Mouse (Mus musculus) hindbrain, embryonic 14.5 days (tissue): Measurements from ENCODE around the gene Fkbp1b. TPM values are rescaled to one million over a fixed set of nuclear protein-coding genes. Genes with fewer than 3 reads are reported as not detected.
"Not testable (repeated sequence)": the region's sequence is repeated elsewhere in the genome, so short reads cannot be mapped to it uniquely, and the experiment has no call there.

Experiments used
- ATAC-seq: fragments of 200-750 bp; cut with Nextera tagmentation; 2 replicates; pipeline ENCODE4 v1.8.0; 2017; ENCODE audit warnings: moderate number of reproducible peaks, mild to moderate bottlenecking, moderate TSS enrichment, moderate library complexity; ENCODE audit not compliant: low FRiP score
- DNase-seq: peaks from one replicate; pipeline ENCODE4 v3.0.0-alpha.2; 2015; ENCODE audit warnings: low spot score
- H3K27ac ChIP-seq: fragments of 300-500 bp; sonication (generic); 2 replicates; pipeline ENCODE4 v1.5.1; 2014; ENCODE audit warnings: mild to moderate bottlenecking, moderate library complexity
- H3K27me3 ChIP-seq: fragments of 300-500 bp; sonication (generic); 2 replicates; pipeline ENCODE4 v1.6.1; 2014; ENCODE audit warnings: mild to moderate bottlenecking, low read length, mixed read lengths; ENCODE audit not compliant: control insufficient read depth, insufficient read depth
- H3K36me3 ChIP-seq: fragments of 300-500 bp; sonication (generic); replicated peaks from 2 replicates; pipeline ENCODE4 v1.6.1; 2014; ENCODE audit not compliant: control insufficient read depth, insufficient read depth
- H3K4me1 ChIP-seq: fragments of 300-500 bp; sonication (generic); replicated peaks from 2 replicates; pipeline ENCODE4 v1.6.1; 2014; ENCODE audit warnings: antibody characterized with exemption, low read length, mixed read lengths; ENCODE audit not compliant: control insufficient read depth, insufficient read depth
- H3K4me2 ChIP-seq: fragments of 300-500 bp; sonication (generic); replicated peaks from 2 replicates; pipeline ENCODE4 v1.6.1; 2014; ENCODE audit warnings: mild to moderate bottlenecking, moderate library complexity
- H3K4me3 ChIP-seq: fragments of 300-500 bp; sonication (generic); replicated peaks from 2 replicates; pipeline ENCODE4 v1.5.1; 2014; ENCODE audit warnings: mild to moderate bottlenecking, low read length
- H3K9ac ChIP-seq: fragments of 300-500 bp; sonication (generic); 2 replicates; pipeline ENCODE4 v1.6.1; 2014
- H3K9me3 ChIP-seq: fragments of 300-500 bp; sonication (generic); 2 replicates; pipeline ENCODE4 v1.6.1; 2016; ENCODE audit warnings: low read length; ENCODE audit not compliant: control insufficient read depth
- WGBS: fragments of 180-500 bp; shearing (Covaris S2); extraction: QIAGEN DNeasy Blood & Tissue Kit; methylation state at CpG from one replicate; pipeline ENCODE4 v1.1.7; 2014; 5-methylcytosine and 5-hydroxymethylcytosine counted together
- polyA plus RNA-seq: library from polyadenylated mRNA; unstranded; fragments of >200 nt; fragmentation: Nextera tagmentation; extraction: Ambion mirVana; gene quantifications from 2 replicates; pipeline ENCODE4 v1.2.1, GENCODE M21; 2014

The Fkbp1b gene
- polyA plus RNA-seq, 1 experiment from 2014 or later = 50.6 TPM

DNA sequence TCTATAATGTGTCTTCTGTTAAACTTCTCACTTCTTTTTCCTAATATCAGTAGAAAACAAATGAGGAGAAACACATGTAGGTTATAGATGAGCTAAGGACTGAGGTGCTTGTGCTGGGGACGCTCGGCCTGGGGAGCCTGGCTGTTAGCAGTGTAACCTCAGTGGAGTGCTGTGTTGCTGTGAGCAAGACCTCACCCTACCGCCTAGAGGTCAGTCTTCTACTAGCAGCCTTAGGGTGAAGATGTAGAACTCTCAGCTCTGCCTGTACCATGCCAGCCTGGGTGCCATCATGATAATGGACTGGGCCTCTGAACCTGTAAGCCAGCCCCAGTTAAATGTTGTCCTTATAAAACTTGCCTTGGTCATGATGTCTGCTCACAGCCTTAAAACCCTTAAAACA lies 14.1 kb downstream of the Fkbp1b start:
- Histone ChIP-seq H3K27me3 (no peaks in the 10 kb centered on the region), H3K4me2 (no peak overlapping the region), H3K4me3 (no peak overlapping the region), H3K4me1 (no peaks in the 10 kb centered on the region), H3K9me3 (no peaks in the 10 kb centered on the region), H3K36me3 (peaks cover 68% of the 10 kb centered on the region), H3K27ac (no peak overlapping the region), H3K9ac (no peak overlapping the region)
- ATAC-seq (no peak), DNase-seq (no peak)
- WGBS = 84% methylated on average over 3 of the region's 3 CpGs

- peaks cover 18% of the 10 kb centered on the region for H3K4me1 ChIP-seq
- ATAC-seq (peak; percentile 98), DNase-seq (peak; percentile 98)
- H3K4me3 ChIP-seq = peak within 1 kb of the TSS; percentile 67
- peak within 1 kb of the TSS; percentile 81 for H3K27ac ChIP-seq
- H3K27me3 ChIP-seq = no peaks in the 10 kb centered on the region
- H3K9me3 ChIP-seq = no peaks in the 10 kb centered on the region
- H3K4me2 ChIP-seq = peak within 1 kb of the TSS; percentile 73
- H3K9ac ChIP-seq = peak within 1 kb of the TSS; percentile 66
- under 1% methylated on average over 49 of the region's 49 CpGs for WGBS
- H3K36me3 ChIP-seq = peaks cover 26% of the 10 kb centered on the region
Measured at GRCm38 (mm10) chr12:4817361-4818101, 23.9 kb downstream of the Fkbp1b start, which contains the start of gene Sf3b6. TSS of gene Sf3b6 (plus strand) at chr12:4817544.

DNA sequence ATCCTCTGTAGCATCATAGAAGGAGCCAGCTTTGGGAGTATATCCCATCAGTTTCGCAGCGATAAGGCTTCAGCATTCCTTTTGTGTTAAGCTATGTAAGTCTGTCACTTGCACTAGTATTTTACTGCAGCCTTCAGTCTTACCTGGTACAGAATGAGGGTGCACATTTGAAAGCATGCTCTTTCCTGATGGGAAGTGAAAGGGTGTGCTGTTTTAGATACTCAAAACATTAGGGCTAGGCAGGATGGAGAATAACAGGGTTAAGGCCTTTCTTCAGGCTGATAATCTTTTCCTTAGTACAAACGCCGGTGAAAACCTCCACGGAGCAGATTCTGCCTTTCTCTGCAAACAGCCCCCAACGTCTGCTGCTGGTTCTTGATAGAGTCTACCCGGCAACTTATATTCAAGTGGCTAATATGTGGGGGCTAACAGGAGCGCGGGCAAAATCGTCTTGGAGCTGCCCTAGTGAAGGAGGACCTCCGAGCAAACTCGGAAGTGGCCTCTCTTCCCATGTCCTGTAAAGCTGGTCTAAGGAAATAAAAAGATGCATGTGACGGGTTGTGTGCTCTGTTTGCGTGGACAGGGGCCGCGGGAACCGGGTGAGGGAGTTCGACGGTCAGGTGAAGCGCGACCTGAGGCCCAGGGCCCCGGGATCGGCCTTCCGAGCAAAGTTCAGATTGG lies 24.6 kb downstream of the Fkbp1b start:
- Histone ChIP-seq H3K4me1 (peaks cover 18% of the 10 kb centered on the region), H3K27me3 (no peaks in the 10 kb centered on the region), H3K4me2 (peak overlapping the region; percentile 73), H3K9ac (peak overlapping the region; percentile 66), H3K27ac (peak overlapping the region; percentile 81), H3K36me3 (peaks cover 19% of the 10 kb centered on the region), H3K4me3 (peak overlapping the region; percentile 67), H3K9me3 (no peaks in the 10 kb centered on the region)
- WGBS = 10% methylated on average over 24 of the region's 24 CpGs
- no peak for DNase-seq
- ATAC-seq = peak; percentile 82

- H3K4me3 ChIP-seq = no peak overlapping the region
- no peaks in the 10 kb centered on the region for H3K36me3 ChIP-seq
- H3K9me3 ChIP-seq = no peaks in the 10 kb centered on the region
- no peaks in the 10 kb centered on the region for H3K27me3 ChIP-seq
- ATAC-seq (no peak), DNase-seq (no peak)
- peaks cover 13% of the 10 kb centered on the region for H3K4me1 ChIP-seq
- no peak overlapping the region for H3K27ac ChIP-seq
- H3K4me2 ChIP-seq = no peak overlapping the region
- H3K9ac ChIP-seq = no peak overlapping the region
- WGBS = 88% methylated on average over 4 of the region's 4 CpGs
Measured at GRCm38 (mm10) chr12:4813636-4814035, 27.8 kb downstream of the Fkbp1b start.

GRCm38 (mm10) chr12:4811705-4812104 lies 29.7 kb downstream of the Fkbp1b start:
- Histone ChIP-seq H3K4me1 (peaks cover 6% of the 10 kb centered on the region; the same call in 1 of the 2 replicates), H3K36me3 (no peaks in the 10 kb centered on the region), H3K27me3 (no peaks in the 10 kb centered on the region), H3K9me3 (no peaks in the 10 kb centered on the region), H3K4me2 (no peak overlapping the region), H3K27ac (no peak overlapping the region), H3K4me3 (no peak overlapping the region), H3K9ac (no peak overlapping the region)
- DNase-seq = no peak
- WGBS = 76% methylated on average over 3 of the region's 3 CpGs
- no peak for ATAC-seq

- H3K4me3 ChIP-seq = no peak overlapping the region
- H3K27ac ChIP-seq = no peak overlapping the region
- H3K4me1 ChIP-seq = no peaks in the 10 kb centered on the region
- H3K9me3 ChIP-seq = no peaks in the 10 kb centered on the region
- no peaks in the 10 kb centered on the region for H3K36me3 ChIP-seq
- H3K27me3 ChIP-seq = no peaks in the 10 kb centered on the region
- WGBS = 82% methylated on average over 4 of the region's 4 CpGs
- H3K4me2 ChIP-seq = no peak overlapping the region
- no peak overlapping the region for H3K9ac ChIP-seq
- DNase-seq = no peak
- ATAC-seq = no peak
Measured at GRCm38 (mm10) chr12:4811036-4811435, 30.4 kb downstream of the Fkbp1b start.

GRCm38 (mm10) chr12:4797471-4797870 lies 43.9 kb downstream of the Fkbp1b start:
- not testable (repeated sequence) for DNase-seq, H3K36me3 ChIP-seq, H3K27me3 ChIP-seq, ATAC-seq, H3K4me2 ChIP-seq, H3K27ac ChIP-seq, H3K9me3 ChIP-seq, H3K4me1 ChIP-seq, H3K4me3 ChIP-seq, H3K9ac ChIP-seq
- WGBS = 88% methylated on average over 6 of the region's 6 CpGs

- Histone ChIP-seq H3K9me3 (no peaks in the 10 kb centered on the region), H3K9ac (no peak overlapping the region), H3K27ac (no peak overlapping the region), H3K4me2 (no peak overlapping the region), H3K4me3 (no peak overlapping the region), H3K4me1 (no peaks in the 10 kb centered on the region), H3K27me3 (no peaks in the 10 kb centered on the region), H3K36me3 (no peaks in the 10 kb centered on the region)
- DNase-seq = no peak
- ATAC-seq = no peak
- WGBS = 67% methylated on average over 1 of the region's 1 CpGs
Measured at GRCm38 (mm10) chr12:4793718-4794117, 47.7 kb downstream of the Fkbp1b start.

- H3K27me3 ChIP-seq, H3K9ac ChIP-seq, H3K4me1 ChIP-seq, H3K4me2 ChIP-seq, ATAC-seq, H3K36me3 ChIP-seq, H3K27ac ChIP-seq, H3K4me3 ChIP-seq, DNase-seq, H3K9me3 ChIP-seq: not testable (repeated sequence)
- WGBS = 94% methylated on average over 25 of the region's 25 CpGs
Measured at GRCm38 (mm10) chr12:4788128-4788527, 53.3 kb downstream of the Fkbp1b start.
